Mouse (Mus musculus) MEL (cell line): ENCODE results near the gene Fchsd2.
"Not testable (repeated sequence)": the region's sequence is repeated elsewhere in the genome, so short reads cannot be mapped to it uniquely, and the experiment has no call there.

Experiments used
- CTCF ChIP-seq, 3 experiments: IDR thresholded peaks in 2 of 3; conservative IDR thresholded peaks in 1 of 3; 2 replicates each; pipeline ENCODE4 v1.5.1; 2011 to 2012; ENCODE audit warnings: low read length in 3 of 3, low read depth in 2 of 3, mild to moderate bottlenecking in 2 of 3, improper control_type of control experiment in 1 of 3, inconsistent platforms in 1 of 3, mixed read lengths in 1 of 3, moderate library complexity in 1 of 3; ENCODE audit not compliant: control insufficient read depth in 1 of 3, insufficient read depth in 1 of 3, poor library complexity in 1 of 3, severe bottlenecking in 1 of 3
- ELF1 ChIP-seq: IDR thresholded peaks from 2 replicates; pipeline ENCODE4 v1.6.1; 2014; ENCODE audit warnings: low read depth, mild to moderate bottlenecking, inconsistent platforms, low read length, improper control_type of control experiment, moderate library complexity
- EP300 ChIP-seq, 2 experiments: IDR thresholded peaks; 2 replicates each; pipeline ENCODE4 v1.6.1; 2011; ENCODE audit warnings: improper control_type of control experiment in 2 of 2, low read length in 2 of 2, low read depth in 1 of 2, mild to moderate bottlenecking in 1 of 2
- GATA1 ChIP-seq: IDR thresholded peaks from 2 replicates; pipeline ENCODE4 v1.6.1; 2011; ENCODE audit warnings: low read depth, low read length, improper control_type of control experiment
- MAFK ChIP-seq: IDR thresholded peaks from 2 replicates; pipeline ENCODE4 v1.6.1; 2011; ENCODE audit warnings: low read depth, mild to moderate bottlenecking, low read length, improper control_type of control experiment, borderline replicate concordance
- MEF2A ChIP-seq: IDR thresholded peaks from 2 replicates; pipeline ENCODE4 v1.6.1; 2014; ENCODE audit warnings: low read depth, mild to moderate bottlenecking, inconsistent platforms, low read length, improper control_type of control experiment; ENCODE audit not compliant: poor library complexity, insufficient replicate concordance, severe bottlenecking; ENCODE audit errors: extremely low read depth
- NRF1 ChIP-seq: IDR thresholded peaks from 2 replicates; pipeline ENCODE4 v1.6.1; 2014; ENCODE audit warnings: low read depth, mild to moderate bottlenecking, inconsistent platforms, low read length, improper control_type of control experiment, moderate library complexity; ENCODE audit not compliant: poor library complexity, insufficient read depth, severe bottlenecking
- POLR2A ChIP-seq, 2 experiments: IDR thresholded peaks; 2 replicates each; pipeline ENCODE4 v1.6.1; 2011 to 2012; ENCODE audit warnings: low read length in 2 of 2, mild to moderate bottlenecking in 2 of 2, control low read depth in 1 of 2, improper control_type of control experiment in 1 of 2, low read depth in 1 of 2, moderate library complexity in 1 of 2; ENCODE audit not compliant: control insufficient read depth in 1 of 2, insufficient read depth in 1 of 2, poor library complexity in 1 of 2
- TAL1 ChIP-seq: IDR thresholded peaks from 2 replicates; pipeline ENCODE4 v1.6.1; 2012; ENCODE audit warnings: mild to moderate bottlenecking, inconsistent platforms, low read length, moderate library complexity, mixed read lengths
- USF1 ChIP-seq: IDR thresholded peaks from 2 replicates; pipeline ENCODE4 v1.6.1; 2014; ENCODE audit warnings: low read depth, mild to moderate bottlenecking, inconsistent platforms, low read length, improper control_type of control experiment, moderate library complexity
- ZKSCAN1 ChIP-seq: IDR thresholded peaks from 2 replicates; pipeline ENCODE4 v1.6.1; 2012; ENCODE audit warnings: low read depth, mild to moderate bottlenecking, inconsistent platforms, low read length, improper control_type of control experiment, moderate library complexity

- TF ChIP-seq POLR2A (IDR thresholded peaks at IDR 0.05; ENCODE audit: control insufficient read depth in 1 of 2, insufficient read depth in 1 of 2, low read depth in 1 of 2, low read length in 2 of 2, poor library complexity in 1 of 2); ELF1; USF1; NRF1; EP300 (IDR thresholded peaks at IDR 0.05; ENCODE audit: low read depth in 1 of 2, low read length in 2 of 2); CTCF (IDR thresholded peaks at IDR 0.05 in 2 of 3, conservative IDR thresholded peaks at IDR 0.05 in 1 of 3; ENCODE audit: control insufficient read depth in 1 of 3, insufficient read depth in 1 of 3, low read depth in 2 of 3, low read length in 3 of 3, poor library complexity in 1 of 3, severe bottlenecking in 1 of 3); MEF2A; TAL1; GATA1; ZKSCAN1; MAFK: not testable (repeated sequence)
These were observed 62.2 kb downstream of the Fchsd2 start for GRCm38 (mm10) chr7:101154883-101155282.
